Mouse (Mus musculus): Measurements from ENCODE around the gene Shld1. TPM values are rescaled to one million over a fixed set of nuclear protein-coding genes. Genes with fewer than 3 reads are reported as not detected.

Shld1 gene
- total RNA-seq, 2 experiments from 2014 or later = 8.3 to 10.7 TPM

GRCm38 (mm10) chr2:132691731-132692130, 5.0 kb downstream of the Shld1 start:
- no peak for DNase-seq (ENCODE audit: low spot score in 2 of 2)

- DNase-seq (ENCODE audit: low spot score in 2 of 2) = no peak
Observed at GRCm38 (mm10) chr2:132692320-132692719, 5.6 kb downstream of the Shld1 start.

- no peak for DNase-seq (ENCODE audit: low spot score in 2 of 2)
Observed at GRCm38 (mm10) chr2:132693980-132694379, 7.2 kb downstream of the Shld1 start.

GRCm38 (mm10) chr2:132695358-132696093, 8.8 kb downstream of the Shld1 start:
- DNase-seq (ENCODE audit: low spot score in 2 of 2) = no peak

- DNase-seq (ENCODE audit: low spot score in 2 of 2) = no peak
Observed at GRCm38 (mm10) chr2:132696519-132696918, 9.8 kb downstream of the Shld1 start.

GRCm38 (mm10) chr2:132697256-132697655, 10.5 kb downstream of the Shld1 start:
- DNase-seq (ENCODE audit: low spot score in 2 of 2) = no peak

GRCm38 (mm10) chr2:132697695-132698094, 11.0 kb downstream of the Shld1 start:
- DNase-seq (ENCODE audit: low spot score in 2 of 2) = no peak

DNA sequence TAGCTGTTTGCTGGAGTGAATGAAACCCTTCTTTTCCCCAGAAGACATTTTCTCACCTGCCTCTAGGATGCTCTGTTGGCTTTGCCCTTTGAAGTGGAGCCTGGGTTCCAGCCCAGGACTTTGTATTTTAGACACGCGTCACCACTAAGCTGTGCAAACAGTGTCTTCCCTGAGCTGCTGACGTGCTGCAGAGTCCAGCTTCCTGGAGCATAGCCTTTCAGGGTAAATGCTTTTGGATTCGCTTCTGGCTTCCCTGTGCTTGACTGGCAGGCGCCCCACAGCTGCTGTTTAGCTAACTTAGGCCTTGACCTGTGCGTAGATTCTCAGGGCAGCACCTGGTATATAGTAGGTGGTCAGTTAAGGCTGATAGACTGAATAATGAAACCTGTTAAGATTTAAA, 11.7 kb downstream of the Shld1 start:
- no peak for DNase-seq (ENCODE audit: low spot score in 2 of 2)

- DNase-seq (ENCODE audit: low spot score in 2 of 2) = no peak
Observed at GRCm38 (mm10) chr2:132700921-132701320, 14.2 kb downstream of the Shld1 start.

DNA sequence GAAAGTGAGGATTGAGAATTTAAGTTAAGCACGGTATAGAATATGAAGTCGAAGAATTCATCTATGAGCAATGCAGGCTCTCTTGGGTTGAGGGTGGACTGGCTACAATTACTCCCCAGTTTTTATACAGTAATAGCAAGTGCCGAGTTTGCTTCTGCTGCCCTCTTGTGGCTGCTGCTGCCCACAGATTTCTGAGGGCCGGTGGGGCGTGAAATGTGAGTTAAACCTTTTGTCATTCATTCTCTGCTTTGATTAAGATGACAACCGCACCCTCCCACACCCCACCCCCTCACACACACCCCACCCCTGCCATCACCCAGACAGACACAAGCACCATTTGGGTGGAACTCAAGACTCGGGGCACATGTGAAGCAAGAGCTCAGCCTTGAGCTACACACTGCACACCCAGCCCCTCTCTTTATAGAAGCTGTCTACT, 14.7 kb downstream of the Shld1 start:
- DNase-seq (ENCODE audit: low spot score in 2 of 2) = peak in 1 of 2 experiments; percentile 78

DNA sequence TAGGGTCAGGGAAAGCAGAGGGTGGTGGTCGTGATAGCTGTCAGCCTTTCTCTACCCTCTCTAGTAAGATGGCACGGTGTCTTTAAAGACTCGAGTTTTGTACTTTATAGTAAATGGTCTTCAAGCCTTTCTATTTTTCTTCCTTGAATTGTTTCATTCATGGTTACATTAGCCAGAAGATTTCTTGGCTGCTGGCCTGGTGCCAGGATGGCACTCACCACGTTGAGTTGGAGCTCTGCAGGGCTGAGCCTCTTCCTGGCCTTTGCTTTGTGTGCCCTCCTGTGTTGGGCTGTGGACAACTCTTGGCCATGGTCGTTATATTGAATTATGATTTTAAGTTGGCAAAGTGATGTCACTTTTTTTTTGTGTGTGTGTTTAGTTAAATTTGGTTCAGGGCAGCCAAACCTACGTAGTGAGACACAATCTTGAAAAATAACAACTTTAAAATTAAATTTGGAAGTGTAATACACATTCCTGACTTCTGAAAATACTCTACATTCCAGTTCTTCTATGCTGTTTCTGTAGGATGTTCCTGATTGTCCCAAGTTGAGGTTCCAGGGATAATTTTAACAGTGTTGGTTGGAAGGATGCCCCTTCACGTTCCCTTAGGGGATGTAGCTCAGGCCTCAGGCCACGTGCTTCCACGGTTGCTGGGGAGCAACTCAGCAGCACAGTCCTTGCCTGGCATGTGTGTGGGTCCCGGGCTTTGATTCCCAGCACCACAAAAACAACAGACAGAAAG, 18.7 kb downstream of the Shld1 start:
- no peak for DNase-seq (ENCODE audit: low spot score in 2 of 2)

DNA sequence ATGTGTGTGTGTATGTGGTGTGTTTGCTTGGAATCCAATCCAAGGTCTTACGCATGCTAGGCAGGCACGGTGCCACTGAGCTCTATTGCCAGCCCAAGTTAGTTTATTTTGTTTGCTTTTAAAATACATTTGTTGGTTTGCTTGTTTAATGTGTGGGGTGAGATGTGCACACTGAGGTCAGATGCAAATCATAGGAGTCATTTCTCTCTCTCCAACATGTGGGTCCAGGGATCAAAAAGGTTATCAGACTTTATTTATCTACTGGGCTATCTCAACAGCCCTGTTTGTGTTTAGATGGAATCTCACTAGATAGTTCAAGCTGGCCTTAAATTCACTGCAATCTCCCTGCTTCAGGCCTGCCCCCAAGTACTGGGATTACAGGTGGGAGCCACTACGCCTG, 19.6 kb downstream of the Shld1 start:
- no peak for DNase-seq (ENCODE audit: low spot score in 2 of 2)

DNA sequence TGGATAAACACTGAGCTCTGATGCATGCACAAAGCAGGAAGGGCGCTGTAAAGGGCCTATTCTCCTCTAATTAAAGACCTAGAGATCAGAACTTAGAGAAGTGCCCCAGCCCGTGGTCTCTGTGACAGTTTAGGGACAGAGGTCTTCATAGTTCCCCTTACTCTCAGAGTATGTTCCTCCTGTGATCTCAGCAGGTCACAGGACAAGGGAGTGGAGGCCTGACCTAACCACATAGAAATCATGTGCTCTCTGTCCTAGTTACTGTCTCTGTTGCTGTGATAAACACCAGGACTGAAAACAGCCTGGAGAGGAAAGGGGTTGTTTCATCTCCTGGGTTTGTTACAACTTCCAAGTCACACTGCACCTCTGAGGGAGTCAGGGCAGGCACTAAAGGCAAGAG, 23.8 kb downstream of the Shld1 start:
- no peak for DNase-seq (ENCODE audit: low spot score in 2 of 2)

DNA sequence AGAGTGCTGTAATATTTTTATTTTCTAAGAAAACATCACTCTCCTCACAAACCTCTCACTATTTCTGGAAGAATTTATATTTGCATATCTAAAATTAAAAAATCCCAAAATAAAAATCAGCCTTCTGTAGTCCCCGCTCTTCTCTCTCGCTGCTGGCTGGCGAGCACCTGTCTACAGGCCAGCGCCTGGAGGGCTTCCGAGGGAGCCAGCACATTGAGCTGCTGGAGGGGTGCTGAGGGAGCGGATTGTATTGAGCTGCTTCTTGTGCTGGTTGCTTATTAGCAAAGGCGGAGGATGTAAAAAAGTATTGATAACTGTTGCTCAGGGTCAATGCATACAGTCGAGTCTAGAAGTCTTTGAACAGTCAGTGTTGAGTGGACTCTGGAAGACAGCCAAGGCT, 25.3 kb downstream of the Shld1 start:
- DNase-seq (ENCODE audit: low spot score in 2 of 2) = no peak

GRCm38 (mm10) chr2:132714522-132714921, 27.8 kb downstream of the Shld1 start:
- DNase-seq (ENCODE audit: low spot score in 2 of 2) = no peak

DNA sequence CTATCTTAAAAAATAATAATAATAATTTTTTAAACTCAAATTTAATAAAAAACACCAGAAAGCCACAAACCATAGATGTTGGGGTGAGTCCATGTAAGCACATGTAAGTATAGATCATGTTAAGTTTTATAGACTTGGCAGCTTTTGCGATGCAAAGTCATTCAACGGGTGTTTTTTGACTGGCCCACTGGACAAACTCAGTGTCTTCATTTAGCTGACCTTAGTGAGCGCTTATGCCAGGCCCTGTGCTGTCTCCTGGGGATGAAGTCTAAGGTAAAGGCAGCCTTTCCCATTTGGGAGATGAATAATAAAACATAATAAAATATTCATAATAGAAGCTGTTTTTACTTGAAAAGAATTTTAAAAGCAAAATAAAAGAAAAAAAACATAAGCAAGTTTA, 28.2 kb downstream of the Shld1 start:
- no peak for DNase-seq (ENCODE audit: low spot score in 2 of 2)

GRCm38 (mm10) chr2:132715421-132716070, 28.8 kb downstream of the Shld1 start:
- DNase-seq (ENCODE audit: low spot score in 2 of 2) = no peak

- DNase-seq (ENCODE audit: low spot score in 2 of 2) = peak in 1 of 2 experiments; percentile 44
Observed at GRCm38 (mm10) chr2:132716154-132716553, 29.4 kb downstream of the Shld1 start.

- no peak for DNase-seq (ENCODE audit: low spot score in 2 of 2)
Observed at GRCm38 (mm10) chr2:132716901-132717536, 30.3 kb downstream of the Shld1 start.

DNA sequence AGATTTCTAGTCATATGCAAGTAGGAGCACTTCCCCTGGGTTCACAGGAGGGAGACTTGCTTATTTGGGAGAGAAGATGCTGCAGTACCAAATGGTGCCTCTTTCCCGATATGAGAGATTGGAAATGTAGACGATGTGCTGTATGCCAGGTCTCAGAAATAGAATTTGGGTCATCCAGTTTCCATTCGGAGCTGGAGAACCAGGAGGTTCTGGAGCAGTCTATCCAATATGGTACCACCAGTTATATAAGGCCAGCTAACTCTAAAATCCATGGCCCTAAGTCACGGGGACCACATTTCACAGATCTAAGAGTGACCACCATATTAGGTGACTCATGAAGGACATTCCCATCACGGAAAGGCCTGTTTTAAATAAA, 30.8 kb downstream of the Shld1 start:
- no peak for DNase-seq (ENCODE audit: low spot score in 2 of 2)

- DNase-seq (ENCODE audit: low spot score in 2 of 2) = peak in 1 of 2 experiments; percentile 39
Observed at GRCm38 (mm10) chr2:132720921-132721566, 34.3 kb downstream of the Shld1 start.

Measured in layer of hippocampus, adult 18-20 months (tissue).